Mouse (Mus musculus): ENCODE results near the gene Gm49358. TPM values are rescaled to one million over a fixed set of nuclear protein-coding genes. Genes with fewer than 3 reads are reported as not detected.

Gene Gm49358
- polyA plus RNA-seq, 1 experiment from 2014 or later, result not detected

DNA sequence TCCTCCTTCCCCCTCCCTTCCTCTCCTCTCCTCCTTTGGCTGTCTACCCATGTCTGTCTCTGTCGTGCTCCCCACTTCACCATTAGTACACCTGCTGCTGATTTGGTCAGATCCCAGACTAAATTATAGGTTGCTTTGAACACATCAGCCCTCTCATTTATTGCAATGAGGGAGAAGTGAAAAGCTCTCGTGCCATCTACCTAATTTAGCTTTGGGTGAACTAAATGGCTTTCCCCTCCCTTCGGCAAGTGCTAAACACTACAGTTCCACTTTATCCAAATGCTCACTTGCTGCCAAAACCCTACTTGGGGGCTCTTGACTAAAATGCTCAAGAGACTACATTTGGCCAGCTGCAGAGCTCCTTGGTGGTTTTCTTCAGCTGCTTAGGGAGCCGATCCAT lies 73.0 kb downstream of the Gm49358 start:
- no peaks in the 10 kb centered on the region for H3K36me3 ChIP-seq

DNA sequence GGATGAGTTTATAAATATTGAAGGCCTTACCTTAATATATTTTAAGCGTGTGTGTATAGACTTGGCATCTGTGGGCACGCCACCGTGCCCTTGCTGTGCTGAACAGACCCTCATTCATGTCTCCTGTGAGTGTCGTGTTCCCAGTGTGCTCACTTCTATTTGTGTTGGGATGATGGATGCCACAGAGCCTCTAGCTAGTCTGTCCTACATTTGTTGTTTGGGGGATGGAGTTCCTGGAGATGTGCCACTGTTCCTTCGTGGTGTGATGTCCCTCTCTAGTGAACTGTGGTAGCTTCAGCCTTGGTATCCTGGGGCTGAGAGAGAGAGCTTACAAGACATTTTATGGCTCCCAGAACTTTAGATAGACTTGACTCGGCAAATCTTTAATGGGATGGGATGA lies 75.1 kb downstream of the Gm49358 start:
- H3K4me1 ChIP-seq (replicated peaks), result peaks cover 14% of the 10 kb centered on the region
- H3K4me3 ChIP-seq (replicated peaks), result no peak overlapping the region
- no peak overlapping the region for H3K4me2 ChIP-seq
- H3K36me3 ChIP-seq, result no peaks in the 10 kb centered on the region
- peaks cover 51% of the 10 kb centered on the region for H3K27me3 ChIP-seq
- no peak overlapping the region for H3K27ac ChIP-seq
- 93% methylated on average over 6 of the region's 6 CpGs for WGBS
- H3K9me3 ChIP-seq, result no peaks in the 10 kb centered on the region
- ATAC-seq (ENCODE audit: insufficient number of reproducible peaks, insufficient read depth, low FRiP score, low TSS enrichment, low read depth), result no peak
- H3K9ac ChIP-seq (replicated peaks), result no peak overlapping the region

More for the DNA sequence above, 73.0 kb downstream of the Gm49358 start:
- peaks cover 9% of the 10 kb centered on the region for H3K4me1 ChIP-seq (replicated peaks)
- H3K9ac ChIP-seq (replicated peaks), result no peak overlapping the region
- H3K4me3 ChIP-seq (replicated peaks), result no peak overlapping the region
- ATAC-seq (ENCODE audit: insufficient number of reproducible peaks, insufficient read depth, low FRiP score, low TSS enrichment, low read depth), result no peak
- no peak overlapping the region for H3K4me2 ChIP-seq
- no peak overlapping the region for H3K27ac ChIP-seq
- no peaks in the 10 kb centered on the region for H3K9me3 ChIP-seq
- H3K27me3 ChIP-seq, result peaks cover 55% of the 10 kb centered on the region
- WGBS, result 66% methylated on average over 4 of the region's 4 CpGs

DNA sequence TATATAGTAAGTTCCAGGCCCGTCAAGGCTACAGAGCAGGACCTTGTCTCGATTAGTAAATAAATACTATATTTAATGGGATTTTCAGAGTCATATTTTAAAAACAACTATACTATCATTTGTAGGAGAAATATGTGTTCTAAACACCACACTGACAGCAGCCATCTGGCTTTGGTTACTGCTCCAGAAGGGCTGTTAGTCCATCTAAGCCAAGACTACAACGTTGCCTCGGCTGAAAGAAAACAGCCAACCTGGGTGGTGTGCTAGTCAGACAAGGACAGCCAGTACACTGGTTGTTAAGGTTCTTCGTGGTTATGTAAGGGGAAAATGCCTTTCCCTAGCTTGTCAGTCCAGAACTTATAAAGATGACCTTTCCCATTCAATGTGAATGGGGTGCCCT lies 78.9 kb downstream of the Gm49358 start:
- peaks cover 46% of the 10 kb centered on the region for H3K27me3 ChIP-seq
- 46% methylated on average over 5 of the region's 5 CpGs for WGBS

DNA sequence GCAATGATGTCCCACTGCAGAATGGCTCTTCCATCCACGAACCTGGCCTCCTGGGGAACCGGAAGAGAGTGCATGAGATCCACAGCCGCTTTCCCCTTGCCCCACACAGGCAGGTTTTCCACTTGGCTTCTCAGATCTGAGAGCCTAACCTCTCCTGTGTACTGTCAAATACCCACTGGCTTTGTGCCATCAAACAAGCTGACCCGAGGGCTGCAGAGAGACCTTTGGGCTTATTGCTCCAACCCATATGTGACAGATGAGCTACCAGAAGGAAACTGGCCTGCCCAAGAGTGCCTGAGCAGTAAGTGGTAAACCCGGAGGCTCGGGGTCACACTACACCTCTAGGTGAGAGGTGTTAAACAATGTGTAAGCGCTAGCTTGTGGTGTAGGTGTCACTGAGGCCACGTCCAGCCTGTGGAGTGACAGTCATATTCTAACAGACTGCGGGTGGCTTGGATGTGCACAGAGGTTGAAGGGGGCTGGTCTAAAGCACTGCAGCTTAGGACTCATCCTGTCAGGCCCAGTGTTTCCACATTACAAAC lies 83.2 kb downstream of the Gm49358 start:
- Histone ChIP-seq H3K27me3 (peaks cover 55% of the 10 kb centered on the region), H3K4me2 (no peak overlapping the region), H3K4me3 (replicated peaks) (no peak overlapping the region), H3K9ac (replicated peaks) (no peak overlapping the region), H3K4me1 (replicated peaks) (0 out of 2 replicates have a peak, but pooled peaks cover 5% of the 10 kb centered on the region), H3K36me3 (no peaks in the 10 kb centered on the region), H3K9me3 (no peaks in the 10 kb centered on the region), H3K27ac (no peak overlapping the region)
- 68% methylated on average over 9 of the region's 9 CpGs for WGBS
- ATAC-seq (ENCODE audit: insufficient number of reproducible peaks, insufficient read depth, low FRiP score, low TSS enrichment, low read depth), result no peak

More for the DNA sequence above, 78.9 kb downstream of the Gm49358 start:
- H3K9me3 ChIP-seq, result no peaks in the 10 kb centered on the region
- H3K4me3 ChIP-seq (replicated peaks), result no peak overlapping the region
- H3K36me3 ChIP-seq, result no peaks in the 10 kb centered on the region
- H3K4me2 ChIP-seq, result no peak overlapping the region
- H3K4me1 ChIP-seq (replicated peaks), result 0 out of 2 replicates have a peak, but pooled peaks cover 5% of the 10 kb centered on the region
- H3K9ac ChIP-seq (replicated peaks), result no peak overlapping the region
- H3K27ac ChIP-seq, result no peak overlapping the region
- ATAC-seq (ENCODE audit: insufficient number of reproducible peaks, insufficient read depth, low FRiP score, low TSS enrichment, low read depth), result no peak

DNA sequence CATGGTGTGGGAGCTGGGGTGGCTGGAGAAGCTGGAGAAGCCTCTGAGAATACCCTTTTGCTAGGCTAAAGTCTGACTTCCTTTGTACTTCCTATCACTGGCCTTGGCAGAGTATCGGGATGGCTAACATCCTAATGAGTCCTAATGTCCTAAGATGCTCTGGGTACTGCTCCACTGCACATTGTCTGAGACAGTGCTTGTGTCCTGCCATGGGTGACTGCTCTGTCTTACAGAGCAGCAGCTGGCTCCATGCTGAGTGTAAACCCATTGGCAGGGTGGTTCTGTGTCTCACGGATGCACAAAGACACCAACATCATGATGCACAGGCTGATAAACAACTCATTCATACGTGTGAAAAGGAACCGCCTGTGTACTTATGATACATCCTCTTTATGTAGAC lies 85.3 kb downstream of the Gm49358 start:
- no peaks in the 10 kb centered on the region for H3K9me3 ChIP-seq
- no peak overlapping the region for H3K9ac ChIP-seq (replicated peaks)
- no peak overlapping the region for H3K27ac ChIP-seq
- no peaks in the 10 kb centered on the region for H3K4me1 ChIP-seq (replicated peaks)
- H3K4me2 ChIP-seq, result no peak overlapping the region
- ATAC-seq (ENCODE audit: insufficient number of reproducible peaks, insufficient read depth, low FRiP score, low TSS enrichment, low read depth), result no peak
- H3K36me3 ChIP-seq, result no peaks in the 10 kb centered on the region
- peaks cover 54% of the 10 kb centered on the region for H3K27me3 ChIP-seq
- no peak overlapping the region for H3K4me3 ChIP-seq (replicated peaks)
- 92% methylated on average over 4 of the region's 4 CpGs for WGBS

DNA sequence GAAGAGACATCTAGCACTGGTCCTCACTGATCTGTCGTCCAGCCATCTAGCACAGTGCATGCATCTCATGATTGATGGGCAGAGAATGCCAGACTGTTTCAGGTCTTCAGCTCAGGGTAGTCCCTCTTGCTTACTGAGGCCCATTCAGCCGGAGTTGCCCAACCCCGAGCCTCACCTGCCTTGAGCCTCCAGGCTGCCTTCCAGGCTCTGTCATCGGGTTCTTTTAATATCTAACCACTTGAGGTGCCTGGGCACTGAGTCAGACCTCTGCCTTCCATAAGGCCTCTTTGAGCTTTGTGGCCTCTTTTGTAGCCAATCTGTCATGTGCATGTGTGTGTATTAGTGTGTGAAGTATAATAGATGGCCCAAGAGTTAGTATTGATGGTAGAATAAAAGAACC lies 85.7 kb downstream of the Gm49358 start:
- no peak overlapping the region for H3K4me3 ChIP-seq (replicated peaks)
- no peak overlapping the region for H3K4me2 ChIP-seq
- H3K27me3 ChIP-seq, result peaks cover 50% of the 10 kb centered on the region
- H3K27ac ChIP-seq, result no peak overlapping the region
- H3K4me1 ChIP-seq (replicated peaks), result no peaks in the 10 kb centered on the region
- no peaks in the 10 kb centered on the region for H3K36me3 ChIP-seq
- ATAC-seq (ENCODE audit: insufficient number of reproducible peaks, insufficient read depth, low FRiP score, low TSS enrichment, low read depth), result no peak
- H3K9me3 ChIP-seq, result no peaks in the 10 kb centered on the region
- no peak overlapping the region for H3K9ac ChIP-seq (replicated peaks)
- 86% methylated on average over 4 of the region's 4 CpGs for WGBS

- WGBS, result 89% methylated on average over 6 of the region's 6 CpGs
- no peaks in the 10 kb centered on the region for H3K36me3 ChIP-seq
- H3K27ac ChIP-seq, result no peak overlapping the region
- no peaks in the 10 kb centered on the region for H3K4me1 ChIP-seq (replicated peaks)
- H3K4me3 ChIP-seq (replicated peaks), result no peak overlapping the region
- no peak overlapping the region for H3K4me2 ChIP-seq
- peaks cover 61% of the 10 kb centered on the region for H3K27me3 ChIP-seq
- no peak overlapping the region for H3K9ac ChIP-seq (replicated peaks)
- no peaks in the 10 kb centered on the region for H3K9me3 ChIP-seq
- ATAC-seq (ENCODE audit: insufficient number of reproducible peaks, insufficient read depth, low FRiP score, low TSS enrichment, low read depth), result no peak
These were observed 88.4 kb downstream of the Gm49358 start for GRCm38 (mm10) chr10:86852160-86852559.

DNA sequence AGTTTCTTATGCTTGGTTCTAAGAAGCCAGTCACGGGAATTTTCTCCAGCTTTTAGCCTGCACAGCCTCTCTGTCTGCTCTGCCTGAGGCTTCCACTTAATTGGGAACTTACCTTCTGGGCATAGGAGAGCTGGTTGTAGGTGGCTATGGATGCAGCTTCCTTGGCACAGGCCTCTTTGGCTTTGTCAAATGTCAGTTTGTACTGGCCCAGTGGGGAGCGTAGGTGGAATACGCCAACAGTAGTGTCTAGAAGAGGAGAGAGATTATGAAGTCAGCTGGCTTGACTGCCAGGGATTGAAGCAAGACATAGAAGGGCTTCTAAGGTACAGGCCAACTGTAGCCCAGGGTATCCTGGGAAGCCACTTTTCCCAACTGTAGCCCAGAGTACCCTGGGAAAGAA lies 89.7 kb downstream of the Gm49358 start:
- no peaks in the 10 kb centered on the region for H3K36me3 ChIP-seq
- 79% methylated on average over 3 of the region's 3 CpGs for WGBS
- no peaks in the 10 kb centered on the region for H3K4me1 ChIP-seq (replicated peaks)
- peaks cover 55% of the 10 kb centered on the region for H3K27me3 ChIP-seq
- no peak for ATAC-seq (ENCODE audit: insufficient number of reproducible peaks, insufficient read depth, low FRiP score, low TSS enrichment, low read depth)
- H3K4me2 ChIP-seq, result no peak overlapping the region
- H3K9ac ChIP-seq (replicated peaks), result no peak overlapping the region
- no peak overlapping the region for H3K27ac ChIP-seq
- no peaks in the 10 kb centered on the region for H3K9me3 ChIP-seq
- no peak overlapping the region for H3K4me3 ChIP-seq (replicated peaks)

- peaks cover 23% of the 10 kb centered on the region; the same call in 1 of the 2 replicates for H3K27me3 ChIP-seq
- 83% methylated on average over 4 of the region's 4 CpGs for WGBS
- H3K4me3 ChIP-seq (replicated peaks), result no peak overlapping the region
- H3K36me3 ChIP-seq, result no peaks in the 10 kb centered on the region
- no peak overlapping the region for H3K9ac ChIP-seq (replicated peaks)
- H3K9me3 ChIP-seq, result no peaks in the 10 kb centered on the region
- H3K4me1 ChIP-seq (replicated peaks), result no peaks in the 10 kb centered on the region
- H3K27ac ChIP-seq, result no peak overlapping the region
- no peak overlapping the region for H3K4me2 ChIP-seq
- ATAC-seq (ENCODE audit: insufficient number of reproducible peaks, insufficient read depth, low FRiP score, low TSS enrichment, low read depth), result no peak
These were observed 96.6 kb downstream of the Gm49358 start for GRCm38 (mm10) chr10:86860396-86860795.

DNA sequence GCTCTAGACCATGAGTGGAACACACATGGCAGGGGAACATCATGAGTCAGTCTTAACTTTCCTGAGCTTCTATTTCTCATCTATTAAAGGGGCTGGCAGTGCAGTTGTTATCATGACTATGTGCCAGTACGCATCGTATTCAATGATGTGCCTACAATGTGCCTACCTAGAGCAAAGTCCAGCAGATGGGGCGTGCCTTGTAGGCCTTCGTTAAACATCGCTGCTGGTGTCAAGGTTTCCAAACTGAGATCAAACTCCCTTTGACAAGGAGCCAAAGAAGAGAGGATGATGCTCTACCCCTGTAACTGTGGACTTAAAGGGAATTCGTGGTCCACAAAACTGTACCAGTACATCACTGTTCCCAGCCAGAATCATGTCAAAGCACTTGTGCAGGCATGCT lies 98.7 kb downstream of the Gm49358 start:
- WGBS, result 90% methylated on average over 6 of the region's 6 CpGs
- Histone ChIP-seq H3K9ac (replicated peaks) (no peak overlapping the region), H3K27ac (no peak overlapping the region), H3K9me3 (no peaks in the 10 kb centered on the region), H3K36me3 (no peaks in the 10 kb centered on the region), H3K27me3 (peaks cover 16% of the 10 kb centered on the region; the same call in 1 of the 2 replicates), H3K4me2 (no peak overlapping the region), H3K4me1 (replicated peaks) (no peaks in the 10 kb centered on the region), H3K4me3 (replicated peaks) (no peak overlapping the region)
- no peak for ATAC-seq (ENCODE audit: insufficient number of reproducible peaks, insufficient read depth, low FRiP score, low TSS enrichment, low read depth)

DNA sequence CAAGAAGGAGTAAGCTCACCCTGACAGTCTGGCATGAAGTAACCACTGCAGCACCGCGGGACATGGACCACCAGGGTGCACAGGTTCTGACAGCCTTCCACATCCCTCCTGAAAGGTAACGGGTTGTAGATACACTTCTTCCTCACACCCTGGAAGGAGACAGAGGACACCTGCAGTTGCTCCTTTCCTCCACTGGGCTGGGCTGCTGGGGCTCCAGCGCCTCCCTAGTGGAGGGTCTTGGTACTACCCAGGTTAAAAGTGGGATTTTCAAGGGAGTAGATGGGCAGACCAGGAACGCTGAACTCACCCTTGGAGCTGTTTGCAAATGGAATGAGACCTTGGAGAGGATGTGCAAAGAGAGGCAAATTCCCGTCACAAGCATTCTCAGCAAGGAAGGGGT lies 99.7 kb downstream of the Gm49358 start:
- 76% methylated on average over 6 of the region's 6 CpGs for WGBS
- Histone ChIP-seq H3K4me2 (no peak overlapping the region), H3K9me3 (no peaks in the 10 kb centered on the region), H3K4me1 (replicated peaks) (no peaks in the 10 kb centered on the region), H3K27me3 (0 out of 2 replicates have a peak, but pooled peaks cover 8% of the 10 kb centered on the region), H3K4me3 (replicated peaks) (no peak overlapping the region), H3K9ac (replicated peaks) (no peak overlapping the region), H3K36me3 (no peaks in the 10 kb centered on the region), H3K27ac (no peak overlapping the region)
- no peak for ATAC-seq (ENCODE audit: insufficient number of reproducible peaks, insufficient read depth, low FRiP score, low TSS enrichment, low read depth)

DNA sequence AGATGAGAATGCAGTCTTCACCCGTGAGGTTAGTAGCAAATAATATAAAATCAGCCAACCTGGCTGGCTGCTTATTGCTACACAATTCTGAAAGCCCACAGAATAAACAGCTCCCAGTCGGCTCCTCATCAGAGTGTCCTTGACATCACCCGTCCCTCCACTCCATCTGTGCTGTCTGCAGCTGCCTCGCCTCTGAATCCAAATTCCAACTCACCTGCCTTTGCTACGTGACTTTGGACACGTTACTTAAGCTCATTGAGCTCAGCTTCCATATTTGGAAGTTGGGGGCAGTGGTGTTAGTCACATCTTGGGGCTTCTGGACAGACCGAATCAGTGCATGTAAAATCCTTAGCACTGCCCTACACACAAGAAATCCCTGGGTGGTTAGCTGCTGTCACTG lies 108.3 kb downstream of the Gm49358 start:
- peaks cover 4% of the 10 kb centered on the region for H3K27me3 ChIP-seq
- no peak for ATAC-seq (ENCODE audit: insufficient number of reproducible peaks, insufficient read depth, low FRiP score, low TSS enrichment, low read depth)
- WGBS, result 76% methylated on average over 7 of the region's 7 CpGs

More for the DNA sequence above, 108.3 kb downstream of the Gm49358 start:
- no peaks in the 10 kb centered on the region for H3K9me3 ChIP-seq
- no peak overlapping the region for H3K9ac ChIP-seq (replicated peaks)
- H3K27ac ChIP-seq, result no peak overlapping the region
- no peak overlapping the region for H3K4me3 ChIP-seq (replicated peaks)
- H3K4me2 ChIP-seq, result no peak overlapping the region
- H3K4me1 ChIP-seq (replicated peaks), result no peaks in the 10 kb centered on the region
- no peaks in the 10 kb centered on the region for H3K36me3 ChIP-seq
